Mouse (Mus musculus): ENCODE measurements around the gene Ltbp3.

DNA sequence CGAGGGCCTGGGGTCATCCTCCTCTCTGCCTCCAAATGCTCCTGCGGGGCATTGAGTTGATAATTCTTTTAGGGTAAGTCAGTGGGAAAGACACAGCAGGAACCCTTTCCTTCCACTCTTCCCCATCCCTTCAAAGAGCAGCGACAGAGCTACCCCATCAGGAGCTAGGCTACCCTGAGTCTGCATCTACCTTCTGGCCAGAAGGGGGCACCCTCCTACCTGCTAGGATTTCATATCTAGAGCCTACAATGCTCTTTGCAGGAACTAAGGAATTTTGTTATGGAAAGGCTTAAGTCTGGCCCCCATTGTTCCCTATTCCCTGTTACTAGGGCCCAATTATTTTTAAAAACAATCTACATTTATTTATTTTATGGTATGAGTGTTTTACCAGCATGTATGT, 29.5 kb upstream of the Ltbp3 start:
- TF ChIP-seq POLR2A (IDR thresholded peaks at IDR 0.05; ENCODE audit: insufficient read depth, low read depth, low read length) (no peak), CTCF (IDR thresholded peaks at IDR 0.05; ENCODE audit: insufficient read depth, low read depth, low read length) (no peak)

All from olfactory bulb, adult 2 months (tissue).